Mouse (Mus musculus) forebrain, embryonic 13.5 days (tissue): ENCODE results near the gene Med7. TPM values are rescaled to one million over a fixed set of nuclear protein-coding genes. Genes with fewer than 3 reads are reported as not detected.
A peak's percentile ranks its signal among the peaks of the same experiment; 100 is the strongest.

Experiments used
- ATAC-seq: fragments of 200-750 bp; cut with Nextera tagmentation; 2 replicates; pipeline ENCODE4 v1.8.0; 2017
- H3K27ac ChIP-seq: fragments of 300-500 bp; sonication (generic); 2 replicates; pipeline ENCODE4 v1.5.1; 2015; ENCODE audit warnings: inconsistent platforms, mild to moderate bottlenecking, moderate library complexity
- H3K27me3 ChIP-seq: fragments of 300-500 bp; sonication (generic); 2 replicates; pipeline ENCODE4 v1.6.1; 2015; ENCODE audit warnings: mild to moderate bottlenecking, inconsistent platforms
- H3K36me3 ChIP-seq: fragments of 300-500 bp; sonication (generic); 2 replicates; pipeline ENCODE4 v1.6.1; 2015; ENCODE audit warnings: mild to moderate bottlenecking, inconsistent platforms; ENCODE audit not compliant: poor library complexity, severe bottlenecking
- H3K4me1 ChIP-seq: fragments of 300-500 bp; sonication (generic); 2 replicates; pipeline ENCODE4 v1.6.1; 2015; ENCODE audit warnings: inconsistent platforms
- H3K4me2 ChIP-seq: fragments of 300-500 bp; sonication (generic); 2 replicates; pipeline ENCODE4 v1.6.1; 2015; ENCODE audit warnings: inconsistent platforms, mild to moderate bottlenecking, moderate library complexity
- H3K4me3 ChIP-seq: fragments of 300-500 bp; sonication (generic); 2 replicates; pipeline ENCODE4 v1.5.1; 2015; ENCODE audit warnings: mild to moderate bottlenecking, inconsistent platforms
- H3K9ac ChIP-seq: fragments of 300-500 bp; sonication (generic); 2 replicates; pipeline ENCODE4 v1.6.1; 2015; ENCODE audit warnings: mild to moderate bottlenecking, inconsistent platforms
- H3K9me3 ChIP-seq: fragments of 300-500 bp; sonication (generic); replicated peaks from 2 replicates; pipeline ENCODE4 v1.6.1; 2016; ENCODE audit warnings: inconsistent platforms
- WGBS: fragments of 180-500 bp; shearing (Covaris S2); methylation state at CpG from one replicate; pipeline ENCODE4 v1.1.7; 2015; 5-methylcytosine and 5-hydroxymethylcytosine counted together
- polyA plus RNA-seq: library from polyadenylated mRNA; unstranded; fragments of >200 nt; fragmentation: Nextera tagmentation; extraction: Ambion mirVana; gene quantifications from 2 replicates; pipeline ENCODE4 v1.2.1, GENCODE M21; 2015

Med7 gene
- polyA plus RNA-seq, 1 experiment from 2014 or later = 94.8 TPM

DNA sequence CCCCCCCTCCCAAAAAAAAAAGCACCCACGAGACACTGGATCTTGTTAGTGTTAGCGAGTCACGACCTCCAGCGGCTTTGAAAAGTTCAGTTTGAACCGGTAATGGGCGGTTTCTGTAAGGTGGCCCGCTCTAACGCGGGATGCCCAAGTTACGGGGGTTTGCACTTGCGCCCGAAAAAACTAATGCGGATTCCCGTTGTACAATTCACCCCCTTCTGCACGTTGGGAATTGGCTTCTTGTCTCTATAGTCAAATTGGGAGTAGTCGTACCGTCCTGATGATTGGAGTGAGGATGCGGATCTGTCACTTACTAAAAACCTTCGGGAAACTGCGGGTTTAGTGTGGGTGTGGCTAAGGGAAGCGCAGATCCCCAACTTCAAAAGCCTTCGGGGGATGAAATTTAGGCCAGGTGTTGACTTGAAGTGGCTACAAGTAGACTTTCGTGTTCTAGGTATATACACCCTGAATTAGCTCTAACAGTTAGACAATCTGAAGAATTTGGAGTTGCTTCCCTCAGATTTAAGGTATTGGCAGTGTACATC lies 805 bp downstream of the Med7 start:
- Histone ChIP-seq H3K4me3 (peak overlapping the region; percentile 96), H3K9me3 (no peaks in the 10 kb centered on the region), H3K9ac (peak overlapping the region; percentile 89), H3K4me2 (peak overlapping the region; percentile 84), H3K27ac (no peak overlapping the region), H3K36me3 (peaks cover 27% of the 10 kb centered on the region), H3K27me3 (no peaks in the 10 kb centered on the region), H3K4me1 (peaks cover 11% of the 10 kb centered on the region)
- 2% methylated on average over 23 of the region's 23 CpGs for WGBS
- ATAC-seq = peak; percentile 9

DNA sequence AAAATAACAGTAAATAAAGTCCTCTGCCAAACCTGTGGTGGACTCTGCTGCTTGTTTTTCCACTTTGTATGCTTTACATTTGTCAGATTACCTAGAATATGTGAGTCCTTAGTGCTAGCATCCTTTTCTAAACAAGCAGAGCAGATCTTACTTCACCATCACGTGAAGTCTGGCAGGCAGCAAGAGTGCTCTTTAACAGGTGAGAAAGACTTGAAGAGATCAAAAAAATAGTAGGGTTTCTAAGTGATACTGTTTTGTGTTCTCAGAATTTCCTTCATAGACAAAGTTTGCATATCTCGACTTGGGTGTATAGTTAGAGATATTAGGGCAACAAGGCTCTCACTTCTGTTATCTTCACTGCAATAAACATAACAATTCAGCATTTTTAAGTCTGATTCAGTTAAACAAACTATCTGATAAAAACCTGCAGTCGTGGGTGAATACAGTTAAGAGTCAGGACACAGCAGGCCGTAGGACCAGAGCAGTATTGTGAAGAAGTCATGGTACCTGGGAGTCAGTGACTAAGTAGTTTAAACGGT lies 2.3 kb downstream of the Med7 start:
- no peak for ATAC-seq
- Histone ChIP-seq H3K9ac (no peak overlapping the region), H3K9me3 (no peaks in the 10 kb centered on the region), H3K27ac (no peak overlapping the region), H3K36me3 (peaks cover 40% of the 10 kb centered on the region), H3K4me3 (no peak overlapping the region), H3K27me3 (no peaks in the 10 kb centered on the region), H3K4me1 (peaks cover 11% of the 10 kb centered on the region), H3K4me2 (no peak overlapping the region)
- 94% methylated on average over 5 of the region's 5 CpGs for WGBS

DNA sequence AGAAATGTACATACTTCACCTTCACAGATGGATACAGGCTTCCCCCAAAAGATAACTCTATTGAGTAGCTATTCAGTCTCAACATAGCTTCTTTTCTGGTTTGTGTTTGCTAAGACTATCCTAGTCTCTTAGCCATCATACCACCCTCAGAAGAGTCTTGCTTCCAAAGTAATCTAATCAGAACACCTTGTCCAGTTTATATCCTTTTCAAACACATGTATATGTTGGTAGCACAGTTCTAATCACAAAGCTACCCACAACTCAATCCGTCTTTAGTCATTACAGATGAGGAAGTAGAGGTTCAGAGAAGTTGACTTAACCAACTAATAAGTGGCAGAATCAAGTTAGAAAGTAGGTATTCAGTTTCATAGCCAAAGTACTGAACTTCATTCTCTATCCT lies 5.0 kb downstream of the Med7 start:
- no peaks in the 10 kb centered on the region for H3K9me3 ChIP-seq
- H3K27me3 ChIP-seq = no peaks in the 10 kb centered on the region
- no peak overlapping the region for H3K4me2 ChIP-seq
- H3K9ac ChIP-seq = no peak overlapping the region
- no peak for ATAC-seq
- H3K27ac ChIP-seq = no peak overlapping the region
- WGBS = 96% methylated on average over 1 of the region's 1 CpGs
- peaks cover 8% of the 10 kb centered on the region for H3K4me1 ChIP-seq
- no peak overlapping the region for H3K4me3 ChIP-seq
- H3K36me3 ChIP-seq = peaks cover 40% of the 10 kb centered on the region

DNA sequence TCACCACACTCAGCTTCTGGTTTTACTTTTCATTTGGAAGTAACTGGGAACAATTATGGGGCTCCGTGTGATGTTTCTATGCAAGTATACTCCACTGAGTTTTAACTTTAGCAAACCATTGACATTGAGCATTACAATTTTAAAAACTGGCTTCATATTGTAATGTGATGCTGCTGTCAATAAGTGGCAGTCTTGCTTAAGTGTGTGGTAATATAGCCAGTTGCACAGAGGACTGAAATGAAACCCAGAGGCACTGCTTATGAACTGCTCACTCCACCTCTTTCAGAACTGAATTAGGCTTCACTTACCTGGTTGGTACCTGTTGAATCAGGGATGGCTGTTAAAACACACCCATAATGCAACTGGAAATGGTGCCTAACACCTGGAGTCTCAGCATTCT lies 6.4 kb downstream of the Med7 start:
- no peak for ATAC-seq
- no peak overlapping the region for H3K9ac ChIP-seq
- no peak overlapping the region for H3K4me2 ChIP-seq
- 0 out of 2 replicates have a peak, but pooled peaks cover 1% of the 10 kb centered on the region for H3K4me1 ChIP-seq
- H3K27me3 ChIP-seq = no peaks in the 10 kb centered on the region
- peaks cover 40% of the 10 kb centered on the region for H3K36me3 ChIP-seq
- H3K27ac ChIP-seq = no peak overlapping the region
- H3K9me3 ChIP-seq = no peaks in the 10 kb centered on the region
- WGBS = 97% methylated on average over 1 of the region's 1 CpGs
- H3K4me3 ChIP-seq = no peak overlapping the region

DNA sequence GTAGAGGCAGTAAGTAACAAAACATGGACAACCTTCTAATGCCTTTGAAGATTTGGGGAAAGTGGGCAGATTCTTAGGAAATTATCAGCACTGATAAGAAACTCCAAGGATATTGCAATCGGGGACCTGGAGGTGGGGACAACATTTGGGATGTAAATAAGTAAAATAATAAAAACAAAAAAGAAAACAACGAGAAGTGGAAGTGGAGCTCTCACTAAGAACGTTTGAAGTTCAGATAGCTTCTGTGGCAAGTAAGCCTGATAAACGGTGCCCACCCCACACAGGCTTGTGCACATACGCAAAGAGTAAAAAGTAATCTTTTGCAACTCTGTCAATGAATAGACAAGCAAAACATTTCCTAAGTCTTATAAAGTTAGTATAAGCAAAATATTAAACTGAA lies 7.3 kb downstream of the Med7 start:
- Histone ChIP-seq H3K4me3 (no peak overlapping the region), H3K9me3 (no peaks in the 10 kb centered on the region), H3K27me3 (no peaks in the 10 kb centered on the region), H3K9ac (no peak overlapping the region), H3K4me1 (no peaks in the 10 kb centered on the region), H3K4me2 (no peak overlapping the region), H3K36me3 (peaks cover 40% of the 10 kb centered on the region), H3K27ac (no peak overlapping the region)
- WGBS = 95% methylated on average over 5 of the region's 5 CpGs
- no peak for ATAC-seq

DNA sequence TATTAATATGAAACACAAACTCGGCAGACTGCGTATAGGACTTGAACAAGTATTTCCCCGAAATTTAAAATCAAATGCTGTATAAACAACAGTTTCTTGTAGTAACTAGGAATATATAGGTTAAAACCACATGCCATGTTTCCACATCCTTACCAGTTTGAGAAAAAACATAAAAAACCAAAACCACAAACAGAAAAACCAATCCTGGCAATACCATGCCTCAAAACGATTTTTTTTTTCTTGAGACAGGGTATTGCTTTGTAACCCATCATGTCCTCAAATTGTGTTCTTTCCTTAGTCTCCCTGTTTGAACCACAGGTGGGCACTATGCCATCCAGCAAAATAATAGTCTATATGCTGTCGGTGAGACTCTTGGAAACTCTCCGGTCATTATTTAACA lies 9.4 kb downstream of the Med7 start:
- Histone ChIP-seq H3K36me3 (peaks cover 24% of the 10 kb centered on the region), H3K27ac (no peak overlapping the region), H3K27me3 (no peaks in the 10 kb centered on the region), H3K4me2 (no peak overlapping the region), H3K4me1 (no peaks in the 10 kb centered on the region), H3K9ac (no peak overlapping the region), H3K4me3 (no peak overlapping the region), H3K9me3 (no peaks in the 10 kb centered on the region)
- WGBS = 93% methylated on average over 6 of the region's 6 CpGs
- no peak for ATAC-seq

DNA sequence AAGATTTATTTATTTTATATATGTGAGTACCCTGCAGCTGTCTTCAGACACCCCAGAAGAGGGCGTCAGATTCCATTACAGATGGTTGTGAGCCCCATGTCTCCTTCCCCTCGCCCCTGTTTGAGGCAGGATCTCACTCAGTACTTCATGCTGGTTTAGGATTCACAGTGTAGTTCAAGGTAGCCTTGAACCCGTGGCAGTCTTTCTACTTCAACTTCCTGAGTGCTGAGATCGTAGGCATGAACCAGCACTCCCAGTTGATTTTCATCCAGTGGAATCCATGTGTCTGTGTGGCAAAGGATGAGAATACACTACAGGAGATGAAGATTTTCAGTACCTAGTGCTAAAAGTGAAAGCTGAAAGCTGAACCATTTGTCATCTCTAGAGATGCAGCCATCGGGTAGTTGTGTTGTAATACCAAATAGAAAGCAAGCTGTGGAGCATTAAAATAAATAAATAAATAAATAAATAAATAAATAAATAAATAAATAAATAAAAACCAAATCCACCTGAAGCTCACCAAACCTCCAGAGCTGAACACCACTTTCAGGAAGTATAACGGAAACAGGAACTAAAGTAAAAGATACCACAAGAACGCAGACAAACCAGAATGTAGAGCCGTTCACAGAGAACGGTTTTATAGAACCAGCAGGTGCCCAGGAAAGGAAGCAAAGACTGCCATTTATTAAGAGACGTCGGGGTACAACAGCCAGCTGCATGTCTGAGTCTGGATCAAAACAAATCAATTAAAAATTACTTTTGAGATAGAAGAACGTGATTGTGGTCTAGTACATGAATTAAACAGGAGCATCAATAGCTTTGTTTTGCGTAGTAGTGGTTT lies 11.1 kb downstream of the Med7 start:
- H3K4me1 ChIP-seq = no peaks in the 10 kb centered on the region
- no peaks in the 10 kb centered on the region for H3K27me3 ChIP-seq
- H3K9ac ChIP-seq = no peak overlapping the region
- no peaks in the 10 kb centered on the region for H3K9me3 ChIP-seq
- WGBS = 75% methylated on average over 13 of the region's 13 CpGs
- peaks cover 10% of the 10 kb centered on the region for H3K36me3 ChIP-seq
- no peak overlapping the region for H3K27ac ChIP-seq
- no peak for ATAC-seq
- H3K4me3 ChIP-seq = no peak overlapping the region
- no peak overlapping the region for H3K4me2 ChIP-seq

DNA sequence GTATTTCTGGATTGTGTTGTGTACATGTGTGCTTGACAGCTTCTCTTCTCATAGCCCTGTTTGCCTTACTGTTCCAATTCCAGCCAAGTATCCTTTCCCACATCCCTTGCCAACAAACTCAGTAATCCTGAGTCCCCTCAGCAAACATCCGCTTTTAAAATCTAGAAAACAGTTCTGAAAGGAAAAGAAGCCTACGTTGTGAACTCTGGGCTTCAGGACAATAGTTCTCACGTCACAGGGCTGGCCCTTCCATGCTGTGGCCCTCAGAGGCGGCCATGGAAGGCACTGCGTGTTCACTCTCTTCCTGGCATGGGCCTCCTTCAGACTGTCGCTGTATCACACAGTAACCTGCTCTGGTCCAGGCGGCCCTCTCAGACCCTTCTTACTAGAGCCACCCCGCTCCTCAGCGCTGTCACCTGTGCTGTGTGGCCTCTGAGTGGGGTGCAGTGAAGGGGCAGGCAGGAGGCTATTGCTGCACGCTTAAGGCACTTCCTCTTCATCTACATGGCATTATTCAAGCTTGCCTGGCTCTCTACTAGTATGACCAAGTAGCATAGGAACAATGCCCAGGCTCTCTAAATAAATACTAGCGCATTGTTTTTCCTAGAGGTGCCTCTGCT lies 12.8 kb downstream of the Med7 start:
- H3K27ac ChIP-seq = no peak overlapping the region
- no peak overlapping the region for H3K4me3 ChIP-seq
- no peak overlapping the region for H3K9ac ChIP-seq
- no peaks in the 10 kb centered on the region for H3K9me3 ChIP-seq
- H3K27me3 ChIP-seq = no peaks in the 10 kb centered on the region
- no peak for ATAC-seq
- no peaks in the 10 kb centered on the region for H3K4me1 ChIP-seq
- H3K36me3 ChIP-seq = no peaks in the 10 kb centered on the region
- H3K4me2 ChIP-seq = no peak overlapping the region
- WGBS = 84% methylated on average over 11 of the region's 11 CpGs

DNA sequence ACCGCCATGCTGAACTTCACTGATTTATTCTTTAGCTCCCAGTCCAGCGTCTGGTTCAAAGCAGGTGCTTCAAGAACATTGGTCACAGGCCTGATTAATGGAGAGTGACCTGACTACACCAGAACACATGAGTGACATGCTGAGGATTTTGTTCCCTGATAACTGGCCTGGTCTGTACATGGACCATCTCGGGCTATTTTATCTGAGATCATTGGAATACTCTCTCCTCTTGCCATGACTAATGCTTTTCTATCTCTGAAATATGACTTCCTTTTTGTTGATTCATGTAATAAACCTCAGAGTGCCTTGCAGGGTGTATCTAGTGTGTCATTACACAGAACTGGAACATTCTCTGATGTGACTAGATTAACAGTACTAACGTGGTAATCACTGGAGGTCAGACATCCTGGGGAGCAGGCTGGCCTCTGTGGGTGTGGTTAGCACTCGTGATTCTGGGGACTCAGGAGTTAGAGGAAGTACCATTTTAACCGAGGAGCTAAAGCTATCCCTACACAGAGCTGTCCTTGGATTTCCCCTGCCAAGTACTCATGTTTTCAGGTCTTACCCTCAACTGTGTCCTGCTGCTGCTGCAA lies 17.8 kb downstream of the Med7 start, which contains the start of gene Havcr2:
Havcr2 (plus strand) TSS at position 483 of the 593 bp plus-strand sequence.
- H3K27ac ChIP-seq = no peak within 1 kb of the TSS
- no peaks in the 10 kb centered on the region for H3K27me3 ChIP-seq
- H3K9me3 ChIP-seq = no peaks in the 10 kb centered on the region
- WGBS = 86% methylated on average over 6 of the region's 6 CpGs
- ATAC-seq = no peak
- H3K9ac ChIP-seq = no peak within 1 kb of the TSS
- H3K4me2 ChIP-seq = no peak within 1 kb of the TSS
- no peaks in the 10 kb centered on the region for H3K4me1 ChIP-seq
- H3K4me3 ChIP-seq = no peak within 1 kb of the TSS
- no peaks in the 10 kb centered on the region for H3K36me3 ChIP-seq

DNA sequence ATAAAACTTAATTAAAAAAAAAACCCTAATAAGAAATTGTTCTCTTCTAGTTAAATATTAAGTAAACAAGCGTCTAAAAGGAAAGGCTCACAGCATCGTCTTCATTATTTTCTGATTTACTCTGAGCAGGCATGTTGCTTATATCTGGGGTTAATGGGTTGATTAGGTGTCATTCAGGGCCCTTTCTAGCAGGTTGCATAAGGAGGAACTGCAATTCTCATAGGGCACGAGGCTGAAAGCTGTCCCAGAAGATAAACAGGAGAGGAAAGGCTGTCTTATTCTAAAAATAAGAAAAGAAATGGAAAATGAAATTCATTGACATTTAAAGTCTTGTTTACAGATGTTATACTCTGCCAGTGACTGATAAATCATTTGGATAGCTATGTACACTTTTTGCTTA lies 23.2 kb downstream of the Med7 start:
- ATAC-seq = no peak
- Histone ChIP-seq H3K4me3 (no peak overlapping the region), H3K4me1 (no peaks in the 10 kb centered on the region), H3K4me2 (no peak overlapping the region), H3K27ac (no peak overlapping the region), H3K9ac (no peak overlapping the region), H3K36me3 (no peaks in the 10 kb centered on the region), H3K27me3 (no peaks in the 10 kb centered on the region), H3K9me3 (no peaks in the 10 kb centered on the region)
- WGBS = 88% methylated on average over 3 of the region's 3 CpGs

DNA sequence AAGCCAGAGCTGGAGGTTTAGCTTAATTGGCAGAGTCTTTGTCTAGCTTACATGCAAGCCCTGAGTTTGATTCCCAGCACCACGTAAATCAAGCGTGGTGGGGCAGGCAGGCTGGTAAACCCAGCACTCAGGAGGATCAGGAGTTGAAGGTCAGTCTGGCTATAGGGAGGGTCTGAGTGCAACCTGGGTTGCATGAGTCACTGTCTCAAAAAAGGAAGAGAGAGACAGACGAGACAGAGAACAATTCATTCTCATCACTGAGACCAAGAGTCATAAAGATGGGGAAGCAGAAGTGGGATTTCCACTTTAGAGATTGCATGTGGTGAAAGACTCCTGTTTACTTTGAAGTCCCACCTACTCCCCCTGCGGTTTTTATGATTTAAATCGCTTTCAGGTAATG lies 24.6 kb downstream of the Med7 start:
- H3K27me3 ChIP-seq = no peaks in the 10 kb centered on the region
- H3K4me1 ChIP-seq = no peaks in the 10 kb centered on the region
- no peak overlapping the region for H3K9ac ChIP-seq
- no peaks in the 10 kb centered on the region for H3K9me3 ChIP-seq
- WGBS = 77% methylated on average over 5 of the region's 5 CpGs
- no peaks in the 10 kb centered on the region for H3K36me3 ChIP-seq
- no peak overlapping the region for H3K4me3 ChIP-seq
- no peak overlapping the region for H3K4me2 ChIP-seq
- no peak for ATAC-seq
- H3K27ac ChIP-seq = no peak overlapping the region

DNA sequence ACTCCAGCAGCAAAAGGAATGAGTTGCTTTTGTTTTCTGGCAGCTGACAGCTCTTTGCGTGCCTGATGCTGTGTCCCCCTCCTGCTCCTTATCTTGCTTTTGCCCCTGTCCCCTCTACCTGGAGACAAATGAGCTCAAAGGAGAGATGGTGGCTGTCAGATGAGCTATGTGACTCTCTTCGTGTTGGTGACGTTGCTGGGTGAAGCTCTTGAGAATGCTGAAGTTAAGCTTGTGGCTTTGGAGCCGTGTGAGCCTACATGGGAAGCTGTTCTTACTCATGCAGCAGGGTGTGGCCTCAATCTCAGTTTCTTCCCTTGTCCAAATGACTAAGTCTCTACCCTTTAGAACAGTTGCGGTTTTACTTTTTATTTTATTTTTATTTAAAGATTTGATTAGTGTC lies 25.2 kb downstream of the Med7 start:
- no peaks in the 10 kb centered on the region for H3K9me3 ChIP-seq
- ATAC-seq = no peak
- 73% methylated on average over 5 of the region's 5 CpGs for WGBS

More for the DNA sequence above, 25.2 kb downstream of the Med7 start:
- H3K4me2 ChIP-seq = no peak overlapping the region
- H3K27ac ChIP-seq = no peak overlapping the region
- no peaks in the 10 kb centered on the region for H3K36me3 ChIP-seq
- no peak overlapping the region for H3K9ac ChIP-seq
- no peaks in the 10 kb centered on the region for H3K27me3 ChIP-seq
- H3K4me3 ChIP-seq = no peak overlapping the region
- no peaks in the 10 kb centered on the region for H3K4me1 ChIP-seq
